Mouse (Mus musculus): ENCODE results near the gene St7. TPM values are rescaled to one million over a fixed set of nuclear protein-coding genes. Genes with fewer than 3 reads are reported as not detected.

St7 gene
- polyA plus RNA-seq, 1 experiment from 2014 or later, result 23.8 TPM

DNA sequence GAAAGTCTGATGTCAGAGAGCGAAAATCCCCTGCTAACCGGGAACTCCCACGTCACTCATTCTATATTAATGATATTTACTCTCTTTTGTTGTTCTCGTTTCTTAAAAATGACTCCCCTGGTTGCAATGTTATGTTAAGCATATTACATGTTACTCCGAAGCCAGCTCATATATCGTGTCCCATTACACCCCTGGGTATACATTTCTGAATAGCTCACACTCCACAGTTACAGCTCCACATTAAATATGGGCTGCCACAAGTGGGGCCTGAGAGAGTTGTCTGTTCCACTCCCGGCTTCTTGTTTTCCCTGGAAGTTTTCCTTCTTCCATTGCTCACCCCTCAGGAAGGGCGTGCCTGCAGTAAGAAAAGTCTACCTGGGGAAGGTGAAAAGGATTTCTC lies 259.0 kb downstream of the St7 start:
- Histone ChIP-seq H3K4me3 (no peak overlapping the region), H3K9me3 (replicated peaks) (no peaks in the 10 kb centered on the region), H3K36me3 (no peaks in the 10 kb centered on the region), H3K27ac (replicated peaks) (no peak overlapping the region), H3K27me3 (ENCODE audit: low read depth, poor library complexity, severe bottlenecking) (no peaks in the 10 kb centered on the region), H3K4me1 (no peaks in the 10 kb centered on the region)
- DNase-seq (ENCODE audit: low spot score), result no peak
- 91% methylated on average over 8 of the region's 8 CpGs for WGBS

DNA sequence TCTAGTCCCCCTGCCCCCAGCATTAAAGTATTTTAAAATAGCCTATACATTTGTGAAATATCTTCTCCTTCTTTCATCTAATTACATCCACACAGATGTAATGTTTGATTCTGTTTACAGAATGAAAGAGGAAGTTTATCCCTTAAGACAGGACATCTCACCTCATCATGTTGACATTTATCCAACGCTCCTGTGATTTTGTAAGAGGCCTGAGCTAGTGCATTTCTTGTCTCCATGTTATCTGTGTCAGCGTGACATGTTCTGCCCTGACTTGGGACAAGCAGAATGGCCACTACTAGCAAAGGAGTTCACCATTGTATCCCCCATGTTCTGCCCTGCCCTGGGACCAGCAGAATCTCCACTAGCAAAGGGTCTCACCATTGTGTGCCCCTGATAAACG lies 270.7 kb downstream of the St7 start:
- Histone ChIP-seq H3K27ac (replicated peaks) (no peak overlapping the region), H3K36me3 (no peaks in the 10 kb centered on the region), H3K27me3 (ENCODE audit: low read depth, poor library complexity, severe bottlenecking) (no peaks in the 10 kb centered on the region), H3K4me1 (peaks cover 3% of the 10 kb centered on the region), H3K4me3 (no peak overlapping the region), H3K9me3 (replicated peaks) (no peaks in the 10 kb centered on the region)
- WGBS, result 85% methylated on average over 3 of the region's 3 CpGs
- no peak for DNase-seq (ENCODE audit: low spot score)

DNA sequence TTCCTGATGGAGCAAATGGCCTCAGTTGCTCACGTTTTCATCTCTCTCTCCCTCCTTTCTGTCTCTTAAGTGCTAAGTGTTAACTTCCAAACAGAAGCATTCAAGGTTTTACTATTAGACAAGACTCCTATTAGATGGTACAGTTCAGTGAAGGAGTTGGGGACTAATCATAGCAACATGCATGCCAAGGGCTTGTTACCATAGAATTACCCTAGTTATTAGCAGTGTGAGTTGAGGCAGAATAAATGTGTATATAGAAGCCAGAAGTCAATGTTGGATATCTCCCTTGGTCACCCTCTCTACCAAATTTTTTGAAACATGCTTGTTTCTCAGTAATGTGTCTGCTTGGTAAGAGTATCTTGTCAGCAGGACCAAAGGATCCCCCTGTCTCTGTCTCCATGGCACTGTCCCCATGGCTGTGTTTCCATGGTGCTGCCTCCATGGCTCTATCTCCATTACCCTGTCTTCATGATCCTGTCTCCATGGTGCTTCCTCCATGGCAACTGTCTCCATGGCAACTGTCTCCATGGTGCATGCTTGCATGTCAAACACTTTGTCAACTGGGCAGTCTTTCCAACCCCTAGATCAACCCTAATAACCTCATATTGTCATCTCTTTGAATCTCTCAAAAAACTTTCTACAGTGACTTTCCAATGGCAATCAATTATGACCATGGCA lies 275.9 kb downstream of the St7 start:
- no peak overlapping the region for H3K27ac ChIP-seq (replicated peaks)
- 86% methylated on average over 1 of the region's 1 CpGs for WGBS
- DNase-seq (ENCODE audit: low spot score), result peak; percentile 88

DNA sequence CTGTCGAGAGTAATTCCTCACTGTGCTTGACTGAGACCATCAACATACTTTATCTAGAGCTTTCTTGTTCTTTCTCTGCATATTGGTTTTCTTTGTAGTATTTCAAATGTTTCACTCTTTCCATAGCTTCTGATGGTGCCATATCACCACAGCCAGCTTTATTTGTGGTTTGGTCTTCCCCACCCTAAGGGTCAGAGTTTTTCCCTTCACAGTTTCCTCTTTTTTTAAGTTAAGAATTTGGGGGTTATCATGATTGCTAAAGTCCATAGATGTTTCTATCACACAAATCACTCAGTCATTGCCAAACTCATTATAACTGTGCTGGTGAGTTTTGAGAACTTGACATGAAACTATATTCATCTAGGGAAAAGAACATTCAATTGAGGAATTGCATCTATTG lies 277.1 kb downstream of the St7 start:
- no peaks in the 10 kb centered on the region for H3K36me3 ChIP-seq
- no peaks in the 10 kb centered on the region for H3K9me3 ChIP-seq (replicated peaks)
- H3K27me3 ChIP-seq (ENCODE audit: low read depth, poor library complexity, severe bottlenecking), result no peaks in the 10 kb centered on the region
- no peak overlapping the region for H3K4me3 ChIP-seq
- no peak for DNase-seq (ENCODE audit: low spot score)
- H3K27ac ChIP-seq (replicated peaks), result no peak overlapping the region
- H3K4me1 ChIP-seq, result peaks cover 9% of the 10 kb centered on the region
- 86% methylated on average over 1 of the region's 1 CpGs for WGBS

More for the DNA sequence above, 275.9 kb downstream of the St7 start:
- Histone ChIP-seq H3K9me3 (replicated peaks) (no peaks in the 10 kb centered on the region), H3K27me3 (ENCODE audit: low read depth, poor library complexity, severe bottlenecking) (no peaks in the 10 kb centered on the region), H3K4me1 (peaks cover 9% of the 10 kb centered on the region), H3K4me3 (no peak overlapping the region), H3K36me3 (no peaks in the 10 kb centered on the region)

DNA sequence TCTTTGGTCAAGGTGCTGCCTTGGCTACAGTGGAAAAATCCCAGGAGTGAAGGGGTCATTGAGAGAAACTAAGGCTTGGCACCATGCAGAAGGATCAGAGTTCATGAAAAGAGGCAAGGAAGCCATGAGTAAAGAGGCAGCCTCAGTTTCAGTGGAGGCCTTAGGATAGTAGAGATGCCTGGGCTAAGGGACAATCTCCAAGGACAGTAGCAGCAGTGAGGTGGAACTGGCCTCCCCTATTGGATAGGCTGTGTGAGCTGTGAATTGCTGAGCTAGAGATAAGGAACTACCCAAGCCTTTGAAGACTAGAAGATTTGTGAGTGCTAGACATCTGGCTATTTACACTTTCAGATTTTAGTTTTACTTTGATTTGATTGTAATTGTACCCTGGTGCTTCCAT lies 278.7 kb downstream of the St7 start:
- Histone ChIP-seq H3K4me1 (peaks cover 9% of the 10 kb centered on the region), H3K36me3 (no peaks in the 10 kb centered on the region), H3K27ac (replicated peaks) (no peak overlapping the region), H3K9me3 (replicated peaks) (no peaks in the 10 kb centered on the region), H3K27me3 (ENCODE audit: low read depth, poor library complexity, severe bottlenecking) (no peaks in the 10 kb centered on the region), H3K4me3 (no peak overlapping the region)
- no peak for DNase-seq (ENCODE audit: low spot score)

DNA sequence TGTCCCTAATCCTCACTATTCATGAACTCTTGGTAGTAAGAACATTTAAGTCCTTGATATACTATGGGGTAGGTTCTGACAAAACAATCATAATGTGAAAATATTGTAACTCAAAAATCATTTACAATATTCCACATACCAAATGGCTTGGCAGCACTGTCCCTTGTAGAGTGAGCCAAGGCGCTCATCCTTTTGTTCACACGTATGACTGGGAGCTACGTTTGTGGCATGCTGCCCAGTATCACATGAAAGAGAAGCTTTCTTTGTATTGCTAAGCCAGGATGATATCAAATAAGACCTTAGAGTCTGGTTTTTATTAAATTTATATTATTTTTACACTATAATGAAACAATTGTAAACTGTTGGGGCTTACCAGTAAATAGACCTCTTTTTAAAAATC lies 281.7 kb downstream of the St7 start:
- Histone ChIP-seq H3K9me3 (replicated peaks) (no peaks in the 10 kb centered on the region), H3K4me3 (no peak overlapping the region), H3K4me1 (no peaks in the 10 kb centered on the region), H3K27ac (replicated peaks) (no peak overlapping the region), H3K27me3 (ENCODE audit: low read depth, poor library complexity, severe bottlenecking) (no peaks in the 10 kb centered on the region), H3K36me3 (no peaks in the 10 kb centered on the region)
- no peak for DNase-seq (ENCODE audit: low spot score)
- WGBS, result 95% methylated on average over 3 of the region's 3 CpGs

DNA sequence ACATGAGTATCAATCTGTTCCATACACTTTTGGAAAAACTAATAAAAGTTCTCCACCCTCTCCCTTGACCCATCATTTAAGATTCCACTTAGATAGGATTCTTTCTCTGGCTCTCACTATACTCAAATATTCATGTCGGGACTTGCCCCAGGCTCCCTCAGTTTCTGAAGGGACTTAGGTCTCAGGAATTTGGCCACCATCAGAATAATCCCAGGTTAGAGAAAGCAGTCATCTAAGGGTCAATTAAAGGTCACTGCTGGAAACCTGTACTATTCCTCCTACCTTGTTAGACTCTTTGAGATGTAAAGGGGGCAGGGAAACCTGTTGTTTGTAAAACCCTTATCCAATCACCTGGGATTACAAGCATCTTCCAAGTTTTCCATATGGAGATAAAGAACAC lies 284.4 kb downstream of the St7 start:
- H3K36me3 ChIP-seq, result no peaks in the 10 kb centered on the region
- H3K27ac ChIP-seq (replicated peaks), result no peak overlapping the region
- no peak for DNase-seq (ENCODE audit: low spot score)
- no peaks in the 10 kb centered on the region for H3K9me3 ChIP-seq (replicated peaks)
- WGBS, result 54% methylated on average over 1 of the region's 1 CpGs
- H3K4me3 ChIP-seq, result no peak overlapping the region
- H3K4me1 ChIP-seq, result no peaks in the 10 kb centered on the region
- no peaks in the 10 kb centered on the region for H3K27me3 ChIP-seq (ENCODE audit: low read depth, poor library complexity, severe bottlenecking)

DNA sequence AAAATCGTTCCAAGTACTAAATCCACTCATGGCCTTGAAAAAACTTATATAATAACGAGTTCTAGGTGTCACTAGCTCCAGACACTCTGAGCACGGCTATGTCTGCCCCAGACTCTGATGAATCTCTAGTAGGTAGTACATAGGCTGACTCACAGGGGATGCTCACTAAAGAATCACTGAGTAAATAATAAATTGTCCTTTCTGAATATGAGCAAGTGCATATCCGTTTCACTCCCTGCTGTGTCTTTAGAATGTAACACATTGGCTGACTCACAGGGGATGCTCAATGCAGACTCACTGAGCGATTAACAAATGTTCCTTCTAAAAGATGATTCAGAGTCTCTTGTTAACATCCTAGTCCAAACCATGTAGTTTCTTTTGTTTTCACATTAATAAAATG lies 285.6 kb downstream of the St7 start:
- 87% methylated on average over 5 of the region's 5 CpGs for WGBS
- H3K27me3 ChIP-seq (ENCODE audit: low read depth, poor library complexity, severe bottlenecking), result no peaks in the 10 kb centered on the region

DNA sequence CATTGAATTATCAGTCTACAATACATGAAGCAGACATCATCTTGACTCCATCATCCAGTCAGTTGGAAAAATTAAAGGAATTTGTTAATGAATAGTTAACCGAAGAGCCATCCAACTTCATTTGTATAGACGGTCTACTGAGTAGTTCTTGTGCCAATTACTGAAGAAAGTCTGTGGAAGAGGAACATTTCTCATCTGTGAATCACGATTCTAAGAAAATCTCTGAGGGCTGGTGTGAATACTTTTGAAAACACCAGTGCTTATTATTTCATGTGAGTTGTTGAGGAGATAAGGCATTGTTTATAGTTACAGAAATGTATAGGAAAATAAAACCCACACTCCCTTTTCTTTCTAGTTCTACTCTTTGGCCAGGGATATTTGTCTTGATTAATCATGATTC lies 286.1 kb downstream of the St7 start:
- no peaks in the 10 kb centered on the region for H3K9me3 ChIP-seq (replicated peaks)
- H3K27me3 ChIP-seq (ENCODE audit: low read depth, poor library complexity, severe bottlenecking), result no peaks in the 10 kb centered on the region
- H3K27ac ChIP-seq (replicated peaks), result no peak overlapping the region
- no peak for DNase-seq (ENCODE audit: low spot score)
- no peak overlapping the region for H3K4me3 ChIP-seq
- no peaks in the 10 kb centered on the region for H3K4me1 ChIP-seq
- no peaks in the 10 kb centered on the region for H3K36me3 ChIP-seq
- WGBS, result 88% methylated on average over 3 of the region's 3 CpGs

More for the DNA sequence above, 285.6 kb downstream of the St7 start:
- Histone ChIP-seq H3K4me1 (no peaks in the 10 kb centered on the region), H3K9me3 (replicated peaks) (no peaks in the 10 kb centered on the region), H3K27ac (replicated peaks) (no peak overlapping the region), H3K4me3 (no peak overlapping the region), H3K36me3 (no peaks in the 10 kb centered on the region)
- no peak for DNase-seq (ENCODE audit: low spot score)

DNA sequence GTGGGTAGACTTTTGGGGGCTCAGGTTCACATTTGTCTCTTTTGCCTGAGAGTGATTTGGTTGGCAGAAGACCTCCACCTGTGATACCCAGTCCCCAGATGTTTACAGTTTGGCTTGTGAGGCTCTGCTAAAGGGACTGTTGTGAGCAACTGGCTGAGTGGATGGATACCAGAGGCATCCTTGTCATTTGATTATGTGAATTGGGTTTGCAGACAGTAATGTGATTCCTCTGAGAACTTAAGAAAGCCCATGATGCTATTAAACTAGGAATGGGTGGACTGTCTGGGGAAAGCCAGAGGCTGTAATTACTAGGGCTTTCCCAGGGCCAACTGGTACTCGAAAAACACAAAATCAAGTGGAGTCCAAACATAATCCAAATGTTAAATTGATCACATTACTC lies 286.6 kb downstream of the St7 start:
- 92% methylated on average over 1 of the region's 1 CpGs for WGBS
- no peak overlapping the region for H3K4me3 ChIP-seq
- no peak overlapping the region for H3K27ac ChIP-seq (replicated peaks)
- DNase-seq (ENCODE audit: low spot score), result no peak
- no peaks in the 10 kb centered on the region for H3K9me3 ChIP-seq (replicated peaks)
- H3K4me1 ChIP-seq, result no peaks in the 10 kb centered on the region
- H3K27me3 ChIP-seq (ENCODE audit: low read depth, poor library complexity, severe bottlenecking), result no peaks in the 10 kb centered on the region
- no peaks in the 10 kb centered on the region for H3K36me3 ChIP-seq

DNA sequence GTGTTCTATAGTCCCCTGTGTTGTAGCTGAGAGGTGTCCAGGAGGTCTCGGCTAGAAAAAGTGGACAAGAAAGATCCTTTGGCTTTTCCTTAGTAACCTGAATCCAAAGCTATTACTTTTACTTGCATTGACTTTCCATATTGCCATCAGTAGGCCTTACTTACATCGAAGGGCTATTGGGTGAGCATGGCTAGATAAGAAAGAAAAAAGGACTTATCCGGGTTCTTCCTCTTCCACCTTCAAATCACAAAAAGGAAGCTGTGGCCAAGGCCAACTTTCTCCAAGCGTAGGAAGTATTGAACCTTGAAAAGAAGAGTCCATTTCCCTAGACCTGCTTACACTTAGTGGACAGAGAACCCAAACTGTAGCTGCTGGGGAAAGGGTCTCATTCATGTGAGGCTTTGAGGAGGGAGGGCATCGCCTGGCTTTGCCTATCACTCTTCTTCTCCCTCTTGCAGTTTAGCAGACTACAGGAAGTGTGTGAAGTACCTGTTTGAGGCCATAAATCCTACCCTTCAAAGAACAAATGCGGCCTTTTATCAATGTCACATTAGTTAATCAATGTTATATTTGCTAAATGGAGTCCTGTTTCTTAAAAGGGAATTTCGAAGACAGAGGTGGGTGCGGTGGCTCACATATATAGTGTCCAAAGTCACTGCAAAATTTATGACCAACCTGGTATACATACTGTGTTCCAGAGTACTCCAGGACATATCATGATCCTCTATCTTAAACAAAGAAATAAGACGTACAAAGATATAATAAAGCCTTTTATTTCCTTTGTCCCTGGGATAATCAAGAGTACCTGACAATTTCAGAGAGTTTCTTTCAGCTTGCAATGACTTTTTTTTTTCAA lies 297.7 kb downstream of the St7 start:
- 0 out of 2 replicates have a peak, but pooled peaks cover 3% of the 10 kb centered on the region for H3K4me1 ChIP-seq
- no peak overlapping the region for H3K27ac ChIP-seq (replicated peaks)
- 91% methylated on average over 9 of the region's 9 CpGs for WGBS
- H3K27me3 ChIP-seq (ENCODE audit: low read depth, poor library complexity, severe bottlenecking), result no peaks in the 10 kb centered on the region
- DNase-seq (ENCODE audit: low spot score), result no peak
- H3K9me3 ChIP-seq (replicated peaks), result no peaks in the 10 kb centered on the region
- no peaks in the 10 kb centered on the region for H3K36me3 ChIP-seq
- H3K4me3 ChIP-seq, result no peak overlapping the region

DNA sequence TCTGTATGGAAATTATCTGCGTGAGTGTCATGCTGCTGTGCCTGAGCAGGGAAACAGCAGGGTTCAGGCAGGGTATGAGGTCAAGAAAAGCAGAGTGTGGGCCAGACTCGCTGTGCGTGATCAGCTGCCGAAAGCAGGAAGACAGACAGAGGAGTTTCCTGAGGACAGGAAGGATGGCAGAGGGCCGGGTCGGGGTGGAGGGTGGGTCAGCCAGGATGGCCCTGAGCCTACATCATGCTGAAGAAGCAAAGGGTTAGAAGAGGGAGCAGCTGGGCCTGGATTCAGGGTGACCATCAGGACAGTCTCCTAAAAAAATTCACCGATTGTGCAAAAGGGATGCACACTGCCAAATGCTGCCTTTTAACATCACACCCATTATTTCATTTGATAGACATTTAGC lies 298.9 kb downstream of the St7 start:
- no peak overlapping the region for H3K4me3 ChIP-seq
- H3K9me3 ChIP-seq (replicated peaks), result no peaks in the 10 kb centered on the region
- no peak for DNase-seq (ENCODE audit: low spot score)
- H3K36me3 ChIP-seq, result no peaks in the 10 kb centered on the region
- H3K4me1 ChIP-seq, result 0 out of 2 replicates have a peak, but pooled peaks cover 3% of the 10 kb centered on the region
- no peak overlapping the region for H3K27ac ChIP-seq (replicated peaks)
- WGBS, result 72% methylated on average over 7 of the region's 7 CpGs
- H3K27me3 ChIP-seq (ENCODE audit: low read depth, poor library complexity, severe bottlenecking), result no peaks in the 10 kb centered on the region

Data from midbrain, embryonic 10.5 days (tissue).